Mouse (Mus musculus) lung, embryonic 15.5 days (tissue): ENCODE measurements around the gene Ivd. TPM values are rescaled to one million over a fixed set of nuclear protein-coding genes. Genes with fewer than 3 reads are reported as not detected.

ENCODE experiments used
- ATAC-seq: fragments of 200-750 bp; cut with Nextera tagmentation; 2 replicates; pipeline ENCODE4 v1.8.0; 2017; ENCODE audit warnings: moderate number of reproducible peaks, borderline replicate concordance; ENCODE audit not compliant: low FRiP score, low TSS enrichment; ENCODE audit errors: extremely low read depth
- H3K27ac ChIP-seq: fragments of 300-500 bp; sonication (generic); 2 replicates; pipeline ENCODE4 v1.5.1; 2015; ENCODE audit warnings: moderate library complexity, mild to moderate bottlenecking, inconsistent platforms
- H3K27me3 ChIP-seq: fragments of 300-500 bp; sonication (generic); 2 replicates; pipeline ENCODE4 v1.6.1; 2015; ENCODE audit warnings: inconsistent platforms
- H3K36me3 ChIP-seq: fragments of 300-500 bp; sonication (generic); 2 replicates; pipeline ENCODE4 v1.6.1; 2015; ENCODE audit warnings: inconsistent platforms
- H3K4me1 ChIP-seq: fragments of 300-500 bp; sonication (generic); 2 replicates; pipeline ENCODE4 v1.6.1; 2015; ENCODE audit warnings: inconsistent platforms
- H3K4me2 ChIP-seq: fragments of 300-500 bp; sonication (generic); 2 replicates; pipeline ENCODE4 v1.6.1; 2015; ENCODE audit warnings: inconsistent platforms, mild to moderate bottlenecking, moderate library complexity
- H3K4me3 ChIP-seq: fragments of 300-500 bp; sonication (generic); 2 replicates; pipeline ENCODE4 v1.5.1; 2015; ENCODE audit warnings: mild to moderate bottlenecking, inconsistent platforms
- H3K9ac ChIP-seq: fragments of 300-500 bp; sonication (generic); 2 replicates; pipeline ENCODE4 v1.6.1; 2015; ENCODE audit warnings: inconsistent platforms
- H3K9me3 ChIP-seq: fragments of 300-500 bp; sonication (generic); 2 replicates; pipeline ENCODE4 v1.6.1; 2016; ENCODE audit warnings: inconsistent platforms
- WGBS: fragments of 180-500 bp; shearing (Covaris S2); methylation state at CpG from one replicate; pipeline ENCODE4 v1.1.7; 2015; 5-methylcytosine and 5-hydroxymethylcytosine counted together
- polyA plus RNA-seq: library from polyadenylated mRNA; unstranded; fragments of >200 nt; fragmentation: Nextera tagmentation; extraction: Ambion mirVana; gene quantifications from 2 replicates; pipeline ENCODE4 v1.2.1, GENCODE M21; 2015

Gene Ivd
- polyA plus RNA-seq = 76.1 and 86.2 TPM in 2 replicates

GRCm38 (mm10) chr2:118861454-118862339 is at the start of gene Ivd:
TSS of gene Ivd (plus strand) at chr2:118861954.
- Histone ChIP-seq H3K4me3 (peak within 1 kb of the TSS; percentile 64), H3K36me3 (no peaks in the 10 kb centered on the region), H3K27ac (peak within 1 kb of the TSS; percentile 62; the same call in 1 of the 2 replicates), H3K4me2 (peak within 1 kb of the TSS; percentile 78), H3K4me1 (peaks cover 7% of the 10 kb centered on the region; the same call in 1 of the 2 replicates), H3K27me3 (no peaks in the 10 kb centered on the region), H3K9me3 (no peaks in the 10 kb centered on the region), H3K9ac (peak within 1 kb of the TSS; percentile 58)
- under 1% methylated on average over 34 of the region's 34 CpGs for WGBS
- ATAC-seq = peak; percentile 99

- H3K9ac ChIP-seq = no peak overlapping the region
- no peaks in the 10 kb centered on the region for H3K27me3 ChIP-seq
- H3K4me1 ChIP-seq = peaks cover 11% of the 10 kb centered on the region
- H3K4me3 ChIP-seq = no peak overlapping the region
- no peaks in the 10 kb centered on the region for H3K9me3 ChIP-seq
- ATAC-seq = no peak
- peaks cover 13% of the 10 kb centered on the region; the same call in 1 of the 2 replicates for H3K36me3 ChIP-seq
- no peak overlapping the region for H3K4me2 ChIP-seq
- 58% methylated on average over 1 of the region's 1 CpGs for WGBS
- H3K27ac ChIP-seq = no peak overlapping the region
These were observed 49.0 kb upstream of the Ivd start for GRCm38 (mm10) chr2:118812724-118813123.

- Histone ChIP-seq H3K4me3 (peak within 1 kb of the TSS; percentile 89), H3K27ac (peak within 1 kb of the TSS; percentile 78), H3K27me3 (no peaks in the 10 kb centered on the region), H3K4me2 (peak within 1 kb of the TSS; percentile 84), H3K36me3 (peaks cover 27% of the 10 kb centered on the region), H3K4me1 (peaks cover 11% of the 10 kb centered on the region), H3K9me3 (no peaks in the 10 kb centered on the region), H3K9ac (peak within 1 kb of the TSS; percentile 93)
- under 1% methylated on average over 49 of the region's 49 CpGs for WGBS
- ATAC-seq = peak; percentile 95
These were observed 47.5 kb upstream of the Ivd start, which contains the start of gene Knstrn for GRCm38 (mm10) chr2:118813981-118814836. TSS of gene Knstrn (plus strand) at chr2:118814003.

- Histone ChIP-seq H3K4me3 (no peak overlapping the region), H3K27ac (no peak overlapping the region), H3K4me2 (no peak overlapping the region), H3K9me3 (no peaks in the 10 kb centered on the region), H3K36me3 (peaks cover 71% of the 10 kb centered on the region), H3K4me1 (no peaks in the 10 kb centered on the region), H3K27me3 (no peaks in the 10 kb centered on the region), H3K9ac (no peak overlapping the region)
- ATAC-seq = no peak
- 87% methylated on average over 5 of the region's 5 CpGs for WGBS
These were observed 39.0 kb upstream of the Ivd start for GRCm38 (mm10) chr2:118822800-118823199.

GRCm38 (mm10) chr2:118824396-118824795 is 37.4 kb upstream of the Ivd start:
- no peak overlapping the region for H3K4me2 ChIP-seq
- H3K27me3 ChIP-seq = no peaks in the 10 kb centered on the region
- no peak overlapping the region for H3K9ac ChIP-seq
- H3K9me3 ChIP-seq = no peaks in the 10 kb centered on the region
- WGBS = 92% methylated on average over 4 of the region's 4 CpGs
- no peak overlapping the region for H3K4me3 ChIP-seq
- peaks cover 68% of the 10 kb centered on the region for H3K36me3 ChIP-seq
- no peak for ATAC-seq
- no peaks in the 10 kb centered on the region for H3K4me1 ChIP-seq
- H3K27ac ChIP-seq = no peak overlapping the region

GRCm38 (mm10) chr2:118829096-118829495 is 32.7 kb upstream of the Ivd start:
- Histone ChIP-seq H3K4me2 (no peak overlapping the region), H3K4me3 (no peak overlapping the region), H3K27me3 (no peaks in the 10 kb centered on the region), H3K27ac (no peak overlapping the region), H3K4me1 (no peaks in the 10 kb centered on the region), H3K9ac (no peak overlapping the region), H3K9me3 (no peaks in the 10 kb centered on the region), H3K36me3 (peaks cover 84% of the 10 kb centered on the region)
- ATAC-seq = no peak
- 81% methylated on average over 5 of the region's 5 CpGs for WGBS

- Histone ChIP-seq H3K27me3 (no peaks in the 10 kb centered on the region), H3K9me3 (no peaks in the 10 kb centered on the region), H3K4me2 (no peak overlapping the region), H3K4me1 (no peaks in the 10 kb centered on the region), H3K36me3 (peaks cover 59% of the 10 kb centered on the region), H3K4me3 (no peak overlapping the region), H3K9ac (no peak overlapping the region), H3K27ac (no peak overlapping the region)
- WGBS = 92% methylated on average over 6 of the region's 6 CpGs
- no peak for ATAC-seq
These were observed 27.7 kb upstream of the Ivd start for GRCm38 (mm10) chr2:118834061-118834460.

- Histone ChIP-seq H3K9ac (no peak overlapping the region), H3K4me1 (no peaks in the 10 kb centered on the region), H3K4me3 (no peak overlapping the region), H3K4me2 (no peak overlapping the region), H3K36me3 (peaks cover 48% of the 10 kb centered on the region), H3K27ac (no peak overlapping the region), H3K9me3 (no peaks in the 10 kb centered on the region), H3K27me3 (no peaks in the 10 kb centered on the region)
- WGBS = 68% methylated on average over 6 of the region's 6 CpGs
- no peak for ATAC-seq
These were observed 26.6 kb upstream of the Ivd start for GRCm38 (mm10) chr2:118835115-118835514.

GRCm38 (mm10) chr2:118838330-118838729 is 23.4 kb upstream of the Ivd start:
- Histone ChIP-seq H3K27ac (no peak overlapping the region), H3K9ac (no peak overlapping the region), H3K9me3 (no peaks in the 10 kb centered on the region), H3K4me3 (no peak overlapping the region), H3K4me1 (no peaks in the 10 kb centered on the region), H3K36me3 (peaks cover 18% of the 10 kb centered on the region), H3K4me2 (no peak overlapping the region), H3K27me3 (no peaks in the 10 kb centered on the region)
- 28% methylated on average over 5 of the region's 5 CpGs for WGBS
- no peak for ATAC-seq

GRCm38 (mm10) chr2:118841186-118841585 is 20.6 kb upstream of the Ivd start:
- no peak overlapping the region for H3K4me3 ChIP-seq
- H3K4me2 ChIP-seq = no peak overlapping the region
- WGBS = 57% methylated on average over 5 of the region's 5 CpGs
- H3K9ac ChIP-seq = no peak overlapping the region
- no peak overlapping the region for H3K27ac ChIP-seq
- no peak for ATAC-seq
- H3K4me1 ChIP-seq = peaks cover 2% of the 10 kb centered on the region; the same call in 1 of the 2 replicates
- no peaks in the 10 kb centered on the region for H3K9me3 ChIP-seq
- no peaks in the 10 kb centered on the region for H3K27me3 ChIP-seq
- no peaks in the 10 kb centered on the region for H3K36me3 ChIP-seq

- no peaks in the 10 kb centered on the region for H3K27me3 ChIP-seq
- H3K4me1 ChIP-seq = peaks cover 3% of the 10 kb centered on the region; the same call in 1 of the 2 replicates
- no peak for ATAC-seq
- H3K4me2 ChIP-seq = no peak overlapping the region
- no peaks in the 10 kb centered on the region for H3K36me3 ChIP-seq
- H3K4me3 ChIP-seq = no peak overlapping the region
- no peak overlapping the region for H3K27ac ChIP-seq
- no peaks in the 10 kb centered on the region for H3K9me3 ChIP-seq
- no peak overlapping the region for H3K9ac ChIP-seq
- WGBS = 75% methylated on average over 4 of the region's 4 CpGs
These were observed 20.0 kb upstream of the Ivd start for GRCm38 (mm10) chr2:118841774-118842173.
